14 mouse cellular contexts compared by ENCODE assay signal in the genomic region with DNA sequence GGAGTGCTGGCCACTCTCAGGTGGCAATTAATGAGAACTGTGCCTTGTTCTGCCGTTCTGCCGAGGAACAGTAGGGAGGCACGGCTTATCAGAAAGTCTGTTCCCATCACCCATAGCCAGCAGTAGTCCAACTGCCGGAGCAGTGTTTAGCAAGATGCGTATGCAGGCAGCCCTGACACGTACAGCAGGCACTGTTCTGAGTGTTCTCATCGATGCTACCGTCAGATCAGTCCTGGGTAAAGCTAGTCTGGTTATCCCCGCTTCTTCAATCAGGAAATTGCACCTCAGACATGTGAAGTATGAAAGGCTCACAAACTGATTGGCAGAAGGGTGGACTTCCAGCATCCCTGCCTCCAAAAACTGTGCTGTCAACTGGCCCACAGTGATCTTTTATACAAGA.
"Had no signal": no experiment of that assay in that cellular context is flagged by ENCODE, and none has a peak within 500 bp of the region (broad histone marks: within the 10 kb centered on the region; RNA-seq: fewer than 3 reads in every experiment).

No protein-coding gene starts in this region.

- DNase-seq: kidney, adult 18-20 months; kidney, adult 9 months; kidney, postnatal 14 days; kidney, postnatal 4 days; left cerebral cortex, postnatal 4 days; liver, postnatal 0 days; lung, embryonic 14.5 days; thymus, adult 18-20 months; thymus, postnatal 36 days had no signal

- H3K4me3 ChIP-seq: limb, embryonic 12.5 days; limb, embryonic 15.5 days; midbrain, embryonic 12.5 days had no signal

- H3K27ac ChIP-seq: limb, embryonic 12.5 days; limb, embryonic 15.5 days; liver, embryonic 14.5 days; macrophage; midbrain, embryonic 12.5 days had no signal
